Mouse (Mus musculus): Measurements from ENCODE around the gene Pnn. TPM values are rescaled to one million over a fixed set of nuclear protein-coding genes. Genes with fewer than 3 reads are reported as not detected.

Gene Pnn
- polyA plus RNA-seq, 1 experiment from 2014 or later, result 67.3 TPM

DNA sequence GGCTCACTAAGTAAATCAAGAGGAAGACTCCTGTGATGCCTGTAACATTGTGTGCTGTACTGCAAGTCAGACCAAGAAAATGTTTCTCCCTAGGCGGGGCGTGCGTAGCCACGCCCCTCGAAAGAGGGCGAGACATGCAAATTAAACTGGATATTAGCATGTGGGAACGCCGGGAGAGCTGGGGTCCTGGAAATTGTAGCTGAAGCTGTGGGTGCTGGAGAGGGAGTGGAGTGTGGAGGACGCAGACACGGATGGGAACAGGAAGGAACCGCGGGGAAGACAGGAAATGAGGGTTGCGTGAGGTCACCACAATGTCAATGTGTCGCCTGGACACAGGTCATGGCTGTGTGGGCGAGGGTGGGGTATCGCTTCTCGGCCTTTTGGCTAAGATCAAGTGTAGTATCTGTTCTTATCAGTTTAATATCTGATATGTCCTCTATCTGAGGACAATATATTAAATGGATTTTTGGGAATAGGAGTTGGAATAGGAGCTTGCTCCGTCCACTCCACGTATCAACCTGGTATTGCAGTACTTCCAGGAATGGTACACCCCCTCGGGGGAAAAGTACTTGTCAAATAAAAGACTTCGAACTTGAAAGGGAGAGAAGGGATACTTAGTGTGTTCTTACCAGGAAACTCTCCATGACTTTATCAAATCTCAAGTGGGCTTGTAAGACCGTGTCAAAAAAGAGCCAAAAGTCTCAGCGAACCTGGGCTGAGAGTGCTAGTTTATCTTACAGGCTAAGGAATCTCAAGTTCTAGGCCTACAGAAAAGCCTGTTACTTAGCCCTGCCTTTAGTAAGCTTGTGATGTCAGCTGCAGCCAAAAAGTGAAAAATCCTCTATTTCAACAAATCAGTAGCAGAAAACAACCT is 26.5 kb upstream of the Pnn start:
- peak; percentile 81 for DNase-seq (ENCODE audit: low spot score)
- 5% methylated on average over 23 of the region's 23 CpGs for WGBS
- Histone ChIP-seq H3K27ac (peak overlapping the region; percentile 87), H3K9ac (ENCODE audit: low read depth, low read length) (peak overlapping the region; percentile 54; the same call in 1 of the 2 replicates), H3K4me2 (ENCODE audit: low read length) (peak overlapping the region; percentile 47), H3K27me3 (ENCODE audit: insufficient read depth, low read length) (no peaks in the 10 kb centered on the region), H3K4me3 (replicated peaks; ENCODE audit: low read depth, low read length) (no peak overlapping the region), H3K4me1 (replicated peaks; ENCODE audit: insufficient read depth, low read length) (no peaks in the 10 kb centered on the region), H3K9me3 (replicated peaks; ENCODE audit: low read length) (no peaks in the 10 kb centered on the region), H3K36me3 (ENCODE audit: insufficient read depth, low read length) (peaks cover 20% of the 10 kb centered on the region; the same call in 1 of the 2 replicates)
- peak; percentile 90 for ATAC-seq (replicated peaks; ENCODE audit: low FRiP score, low read depth)
- TF ChIP-seq CTCF (IDR thresholded peaks at IDR 0.05; ENCODE audit: low read depth), result no peak

DNA sequence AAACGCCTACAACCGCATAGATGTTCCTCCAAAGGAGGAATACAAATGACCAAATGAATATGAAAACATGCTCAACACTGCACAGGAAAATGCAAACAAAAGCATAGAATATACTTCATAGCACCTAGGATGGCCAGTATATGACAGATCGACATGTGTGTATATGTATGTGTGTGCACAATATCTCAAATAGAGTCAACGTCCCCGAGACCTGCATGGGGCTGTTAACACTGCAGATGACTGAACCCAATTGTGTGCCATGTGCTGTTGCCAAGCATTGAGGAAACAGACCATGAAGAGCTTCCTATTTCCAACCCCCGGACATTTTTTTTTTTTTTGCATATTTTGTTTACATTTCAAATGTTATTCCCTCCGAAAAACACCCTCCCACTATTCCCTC is 25.8 kb upstream of the Pnn start:
- H3K36me3 ChIP-seq (ENCODE audit: insufficient read depth, low read length), result peaks cover 25% of the 10 kb centered on the region; the same call in 1 of the 2 replicates
- 29% methylated on average over 7 of the region's 7 CpGs for WGBS
- no peaks in the 10 kb centered on the region for H3K27me3 ChIP-seq (ENCODE audit: insufficient read depth, low read length)
- no peak overlapping the region for H3K4me3 ChIP-seq (replicated peaks; ENCODE audit: low read depth, low read length)
- peak; percentile 11 for DNase-seq (ENCODE audit: low spot score)
- H3K27ac ChIP-seq, result peak overlapping the region; percentile 87; the same call in 1 of the 2 replicates
- TF ChIP-seq CTCF (IDR thresholded peaks at IDR 0.05; ENCODE audit: low read depth), result no peak
- H3K4me2 ChIP-seq (ENCODE audit: low read length), result no peak overlapping the region
- H3K4me1 ChIP-seq (replicated peaks; ENCODE audit: insufficient read depth, low read length), result no peaks in the 10 kb centered on the region
- H3K9me3 ChIP-seq (replicated peaks; ENCODE audit: low read length), result no peaks in the 10 kb centered on the region
- H3K9ac ChIP-seq (ENCODE audit: low read depth, low read length), result no peak overlapping the region
- ATAC-seq (replicated peaks; ENCODE audit: low FRiP score, low read depth), result peak; percentile 39

- ATAC-seq (replicated peaks; ENCODE audit: low FRiP score, low read depth) (no peak), DNase-seq (ENCODE audit: low spot score) (no peak)
- no peaks in the 10 kb centered on the region for H3K27me3 ChIP-seq (ENCODE audit: insufficient read depth, low read length)
- H3K4me2 ChIP-seq (ENCODE audit: low read length), result no peak overlapping the region
- no peak overlapping the region for H3K27ac ChIP-seq
- H3K4me1 ChIP-seq (replicated peaks; ENCODE audit: insufficient read depth, low read length), result no peaks in the 10 kb centered on the region
- no peaks in the 10 kb centered on the region for H3K9me3 ChIP-seq (replicated peaks; ENCODE audit: low read length)
- 91% methylated on average over 3 of the region's 3 CpGs for WGBS
- TF ChIP-seq CTCF (IDR thresholded peaks at IDR 0.05; ENCODE audit: low read depth), result no peak
- H3K4me3 ChIP-seq (replicated peaks; ENCODE audit: low read depth, low read length), result no peak overlapping the region
- no peak overlapping the region for H3K9ac ChIP-seq (ENCODE audit: low read depth, low read length)
- peaks cover 14% of the 10 kb centered on the region; the same call in 1 of the 2 replicates for H3K36me3 ChIP-seq (ENCODE audit: insufficient read depth, low read length)
These were observed 14.2 kb upstream of the Pnn start for GRCm38 (mm10) chr12:59052470-59052869.

- WGBS, result 91% methylated on average over 5 of the region's 5 CpGs
- no peak for DNase-seq (ENCODE audit: low spot score)
- no peak overlapping the region for H3K27ac ChIP-seq
- TF ChIP-seq CTCF (IDR thresholded peaks at IDR 0.05; ENCODE audit: low read depth), result no peak
- H3K27me3 ChIP-seq (ENCODE audit: insufficient read depth, low read length), result no peaks in the 10 kb centered on the region
- H3K9me3 ChIP-seq (replicated peaks; ENCODE audit: low read length), result no peaks in the 10 kb centered on the region
- H3K4me1 ChIP-seq (replicated peaks; ENCODE audit: insufficient read depth, low read length), result no peaks in the 10 kb centered on the region
- no peak overlapping the region for H3K4me3 ChIP-seq (replicated peaks; ENCODE audit: low read depth, low read length)
- no peak for ATAC-seq (replicated peaks; ENCODE audit: low FRiP score, low read depth)
- no peak overlapping the region for H3K4me2 ChIP-seq (ENCODE audit: low read length)
- peaks cover 14% of the 10 kb centered on the region; the same call in 1 of the 2 replicates for H3K36me3 ChIP-seq (ENCODE audit: insufficient read depth, low read length)
- no peak overlapping the region for H3K9ac ChIP-seq (ENCODE audit: low read depth, low read length)
These were observed 13.5 kb upstream of the Pnn start for GRCm38 (mm10) chr12:59053166-59053565.

GRCm38 (mm10) chr12:59053976-59054375 is 12.7 kb upstream of the Pnn start:
- no peak overlapping the region for H3K4me3 ChIP-seq (replicated peaks; ENCODE audit: low read depth, low read length)
- H3K27me3 ChIP-seq (ENCODE audit: insufficient read depth, low read length), result no peaks in the 10 kb centered on the region
- TF ChIP-seq CTCF (IDR thresholded peaks at IDR 0.05; ENCODE audit: low read depth), result no peak
- H3K4me1 ChIP-seq (replicated peaks; ENCODE audit: insufficient read depth, low read length), result no peaks in the 10 kb centered on the region
- H3K27ac ChIP-seq, result no peak overlapping the region
- H3K9me3 ChIP-seq (replicated peaks; ENCODE audit: low read length), result no peaks in the 10 kb centered on the region
- ATAC-seq (replicated peaks; ENCODE audit: low FRiP score, low read depth) (no peak), DNase-seq (ENCODE audit: low spot score) (no peak)
- no peak overlapping the region for H3K4me2 ChIP-seq (ENCODE audit: low read length)
- peaks cover 13% of the 10 kb centered on the region; the same call in 1 of the 2 replicates for H3K36me3 ChIP-seq (ENCODE audit: insufficient read depth, low read length)
- no peak overlapping the region for H3K9ac ChIP-seq (ENCODE audit: low read depth, low read length)

GRCm38 (mm10) chr12:59055196-59055850 is 11.4 kb upstream of the Pnn start:
- H3K36me3 ChIP-seq (ENCODE audit: insufficient read depth, low read length), result peaks cover 11% of the 10 kb centered on the region; the same call in 1 of the 2 replicates
- H3K27me3 ChIP-seq (ENCODE audit: insufficient read depth, low read length), result no peaks in the 10 kb centered on the region
- TF ChIP-seq CTCF (IDR thresholded peaks at IDR 0.05; ENCODE audit: low read depth), result no peak
- DNase-seq (ENCODE audit: low spot score) (no peak), ATAC-seq (replicated peaks; ENCODE audit: low FRiP score, low read depth) (no peak)
- no peak overlapping the region for H3K4me3 ChIP-seq (replicated peaks; ENCODE audit: low read depth, low read length)
- 0 out of 2 replicates have a peak, but pooled peaks cover 5% of the 10 kb centered on the region for H3K4me1 ChIP-seq (replicated peaks; ENCODE audit: insufficient read depth, low read length)
- H3K9me3 ChIP-seq (replicated peaks; ENCODE audit: low read length), result no peaks in the 10 kb centered on the region
- no peak overlapping the region for H3K27ac ChIP-seq
- 74% methylated on average over 4 of the region's 4 CpGs for WGBS
- H3K4me2 ChIP-seq (ENCODE audit: low read length), result no peak overlapping the region
- no peak overlapping the region for H3K9ac ChIP-seq (ENCODE audit: low read depth, low read length)

All from kidney, postnatal 0 days (tissue).